Mouse (Mus musculus): ENCODE results near the gene Timp2.
"Not testable (repeated sequence)": the region's sequence is repeated elsewhere in the genome, so short reads cannot be mapped to it uniquely, and the experiment has no call there.

Gene Timp2

DNA sequence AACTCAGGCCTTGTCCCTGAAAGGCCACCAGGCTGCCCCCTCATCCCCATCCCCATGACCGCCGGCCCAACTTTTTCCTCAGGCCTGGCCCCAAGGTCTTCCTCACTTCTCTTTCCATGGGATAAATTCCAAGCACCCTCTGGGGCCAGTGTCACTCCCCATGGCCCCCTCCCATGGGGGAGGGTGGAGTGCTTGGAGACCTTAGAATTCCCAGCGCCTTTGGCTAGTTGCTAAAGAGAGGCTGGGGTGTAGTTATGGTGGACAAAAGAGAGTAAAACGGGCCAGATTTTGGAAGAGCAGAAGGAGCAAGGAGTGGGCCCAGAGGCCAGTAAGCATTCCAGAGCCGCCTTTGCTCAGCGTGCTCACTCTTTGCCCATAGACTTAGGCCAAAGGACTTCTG lies at the start of gene Timp2:
Gene Timp2 (minus strand): TSS at position 101 of the 400 bp plus-strand sequence.
- DNase-seq (ENCODE audit: low read depth): peak; percentile 44

DNA sequence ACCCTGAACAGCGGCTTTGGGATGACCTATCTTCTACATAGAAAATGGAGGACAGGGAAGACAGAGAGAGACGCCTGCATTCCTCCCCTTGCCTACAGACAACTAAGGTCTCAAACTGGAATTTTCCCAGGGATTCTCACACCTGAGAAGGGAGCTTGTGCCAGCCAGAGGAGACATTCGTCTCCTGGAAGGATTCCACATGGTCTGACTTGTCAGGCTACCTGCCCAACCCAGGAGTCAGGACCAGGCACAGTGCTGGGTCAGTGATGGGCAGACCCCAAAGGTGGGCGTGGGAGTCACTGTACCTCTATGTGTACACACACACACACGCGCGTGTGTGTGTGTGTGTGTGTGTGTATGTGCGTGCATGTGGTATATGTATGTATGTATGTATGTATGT lies 49.8 kb upstream of the Timp2 start:
- no peak for DNase-seq (ENCODE audit: low read depth)

DNA sequence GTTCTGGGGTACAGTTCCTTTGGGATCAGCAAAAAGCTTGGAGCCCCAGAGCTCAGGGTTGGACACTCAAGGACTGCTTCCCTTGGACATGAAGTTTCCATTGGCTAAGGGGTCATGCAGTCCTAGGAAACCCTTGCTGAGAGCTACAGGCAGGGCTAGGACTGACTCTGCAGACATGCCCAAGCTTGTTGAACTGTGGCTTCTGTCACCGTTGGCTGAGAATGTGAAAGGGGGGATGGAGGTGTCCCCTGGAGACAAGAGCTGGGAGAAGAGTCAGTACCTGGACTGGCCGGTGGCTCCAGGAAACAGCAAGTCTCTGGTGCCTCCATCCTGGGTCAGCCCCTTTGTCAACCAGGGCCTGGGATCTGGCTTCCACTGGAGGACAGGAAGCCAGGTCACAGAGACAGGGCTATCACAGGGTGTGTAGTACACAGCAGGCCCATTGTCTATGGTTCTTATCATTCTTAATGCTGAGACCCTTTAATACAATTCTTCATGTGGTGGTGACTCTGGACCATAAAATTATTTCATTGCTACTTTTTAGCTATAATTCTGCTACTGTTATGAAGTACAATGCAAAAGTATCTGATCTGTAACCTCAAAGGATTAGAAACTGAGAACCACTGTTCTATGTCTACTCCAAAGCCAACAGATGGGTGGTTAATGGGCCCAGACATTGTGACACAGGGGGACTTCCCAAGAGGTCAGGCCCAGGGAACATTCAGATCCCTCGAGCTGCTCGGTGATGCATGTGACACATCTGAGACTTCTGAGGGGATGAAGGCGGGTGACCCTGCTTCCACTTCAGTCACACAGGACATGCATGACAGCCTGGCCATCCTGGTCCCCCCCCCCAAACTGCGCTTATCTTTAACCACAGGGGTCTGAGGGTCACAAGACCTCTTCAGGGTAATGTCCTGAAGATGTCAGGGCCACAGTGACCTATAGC lies 48.7 kb upstream of the Timp2 start:
- no peak for DNase-seq (ENCODE audit: low read depth)

DNA sequence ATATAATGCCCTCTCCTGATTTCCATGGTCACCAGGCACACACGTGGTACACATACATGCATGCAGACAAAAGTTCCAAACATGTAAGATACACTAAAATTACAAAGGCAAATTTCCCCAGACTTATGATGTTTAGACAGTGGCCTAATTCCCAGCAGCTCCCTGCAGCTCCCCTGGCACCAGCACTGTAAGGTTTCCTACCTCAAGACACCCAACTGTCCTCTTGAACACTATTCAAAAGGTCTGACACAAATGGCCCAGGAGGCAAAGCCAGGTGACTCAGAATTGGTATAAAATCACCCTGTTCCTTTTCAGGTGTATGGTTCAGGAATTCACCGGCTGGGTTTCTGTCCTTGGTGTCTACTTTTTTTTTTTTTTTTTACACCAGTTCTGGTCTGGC lies 47.6 kb upstream of the Timp2 start:
- DNase-seq (ENCODE audit: low read depth): no peak

DNA sequence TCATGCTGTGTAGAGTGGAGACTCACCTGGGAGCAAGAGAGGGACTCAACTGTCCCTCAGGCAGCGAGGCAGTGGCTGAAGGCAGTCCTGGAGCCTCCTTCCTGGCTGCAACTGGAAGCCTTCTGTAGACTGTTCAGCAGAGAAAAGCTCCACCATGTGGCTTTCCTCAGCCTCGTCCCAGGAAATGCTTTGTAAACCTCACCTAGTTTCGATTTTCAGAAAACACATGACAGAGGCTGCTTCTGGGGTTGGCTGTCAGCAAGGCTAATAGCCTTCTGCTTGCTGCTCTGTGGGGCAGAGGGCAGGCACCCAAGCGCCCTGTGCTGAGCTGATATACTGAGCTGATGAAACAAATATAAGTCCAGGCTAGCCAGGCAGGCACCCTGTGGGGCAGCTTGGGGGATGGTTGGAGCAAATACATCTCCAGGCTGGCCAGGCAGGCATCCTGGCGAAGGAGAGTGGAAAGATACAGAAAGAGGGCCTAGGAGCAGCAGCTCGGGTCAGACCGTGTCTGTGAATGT lies 46.3 kb upstream of the Timp2 start, which contains the start of gene Lgals3bp:
Gene Lgals3bp (minus strand): TSS at position 333 of the 521 bp plus-strand sequence.
- DNase-seq (ENCODE audit: low read depth): peak; percentile 90

DNA sequence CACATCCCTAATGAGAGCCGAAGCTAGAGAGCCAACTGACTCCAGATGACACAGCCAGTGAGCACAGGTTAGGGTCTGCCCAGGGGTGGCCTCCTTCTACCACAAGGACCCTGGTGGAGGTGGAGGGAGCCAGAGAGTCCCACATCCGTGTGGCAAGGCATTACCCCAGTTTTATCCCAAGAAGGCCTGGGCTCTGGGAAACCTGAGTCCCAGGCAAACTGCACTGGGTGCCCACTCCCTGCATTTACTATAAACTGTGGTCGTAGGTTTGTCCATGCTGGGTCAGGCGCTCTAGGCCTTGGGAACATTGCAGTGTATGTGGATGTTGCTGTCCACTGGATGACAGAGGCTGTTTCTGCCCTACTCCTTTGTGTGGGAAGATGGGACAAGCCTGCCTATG lies 45.7 kb upstream of the Timp2 start:
- DNase-seq (ENCODE audit: low read depth): no peak

DNA sequence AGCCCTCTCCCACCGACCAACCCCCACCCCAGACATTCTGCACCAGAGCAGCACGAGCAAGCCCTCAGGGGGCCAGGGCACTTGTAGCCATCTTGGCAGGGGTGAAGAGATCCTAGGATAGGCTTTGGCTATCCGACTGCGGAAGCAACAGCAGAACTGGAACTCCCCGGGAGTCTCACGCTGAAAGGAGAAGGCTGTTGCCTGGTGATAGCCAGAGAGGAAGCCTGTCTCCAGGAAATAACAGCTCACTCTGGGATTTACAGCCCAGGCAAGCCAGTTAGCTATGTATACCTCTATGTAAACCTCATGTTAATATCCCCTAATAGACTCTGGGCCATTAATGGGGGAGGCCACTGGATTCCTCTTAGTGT lies 45.0 kb upstream of the Timp2 start:
- no peak for DNase-seq (ENCODE audit: low read depth)

DNA sequence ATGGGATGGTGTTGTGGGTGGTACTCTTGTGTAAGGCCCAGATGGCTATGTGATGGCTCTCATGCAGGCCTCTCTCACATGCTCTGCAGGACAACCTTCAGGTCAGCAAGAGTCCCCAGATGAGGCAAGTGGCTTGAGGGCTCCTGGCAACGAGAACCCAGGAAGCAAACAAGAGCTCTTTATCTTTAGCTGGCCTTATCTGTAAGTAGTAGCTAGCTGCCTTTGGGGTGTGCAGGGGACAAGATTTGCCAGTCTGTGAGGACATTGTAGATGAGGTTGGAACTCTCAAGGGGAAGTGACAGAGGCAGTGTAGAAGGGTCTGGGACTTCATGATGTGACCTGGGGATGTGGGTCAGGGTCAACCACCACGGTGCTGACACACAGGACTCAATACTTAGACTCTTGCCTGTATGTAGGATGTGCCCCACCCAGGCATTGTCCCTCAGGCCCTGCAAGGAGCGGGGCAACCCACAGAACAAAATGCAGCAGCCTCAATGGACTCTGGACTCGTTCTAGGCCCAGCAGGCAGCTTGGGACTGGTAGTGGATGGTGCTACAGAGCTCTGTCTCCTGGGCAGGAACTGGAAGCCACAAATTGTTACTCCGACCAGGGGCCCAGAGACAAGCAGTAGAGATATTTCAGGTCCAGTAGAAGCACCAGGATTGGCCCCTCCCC lies 44.5 kb upstream of the Timp2 start:
- no peak for DNase-seq (ENCODE audit: low read depth)

DNA sequence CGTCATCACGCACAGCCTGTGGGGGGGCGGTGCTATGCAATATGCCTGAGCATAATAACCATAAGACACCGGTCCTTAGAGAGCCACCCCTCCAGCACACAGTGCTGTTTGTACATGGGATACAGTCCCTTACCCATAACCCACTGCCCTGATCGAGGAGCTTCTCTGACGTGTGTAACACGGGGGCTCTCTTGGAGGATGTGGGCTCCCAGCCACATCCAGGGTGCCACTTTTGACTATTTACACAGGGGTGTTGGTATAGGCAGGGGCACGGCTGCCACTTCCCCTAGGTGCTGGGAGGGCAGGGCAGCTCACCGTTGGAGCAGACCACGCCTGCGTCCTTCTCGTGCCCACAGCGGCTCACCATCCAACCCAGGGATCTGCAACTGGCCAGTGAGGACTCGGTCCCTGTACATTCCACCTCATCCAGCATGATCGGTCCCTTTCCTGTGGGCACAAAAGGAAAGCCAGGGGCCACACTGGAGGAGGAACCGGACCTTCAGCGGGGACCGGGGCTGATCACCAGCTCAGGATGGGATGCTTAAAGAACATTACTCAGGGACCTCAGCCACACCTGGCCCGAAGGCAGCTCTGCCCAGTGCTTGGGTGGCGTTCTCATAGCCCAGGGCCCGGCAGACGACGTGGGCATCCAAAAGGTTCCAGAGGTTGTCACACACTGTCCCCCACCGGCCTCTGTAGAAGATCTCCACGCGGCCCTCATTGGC lies 42.4 kb upstream of the Timp2 start:
- DNase-seq (ENCODE audit: low read depth): no peak

DNA sequence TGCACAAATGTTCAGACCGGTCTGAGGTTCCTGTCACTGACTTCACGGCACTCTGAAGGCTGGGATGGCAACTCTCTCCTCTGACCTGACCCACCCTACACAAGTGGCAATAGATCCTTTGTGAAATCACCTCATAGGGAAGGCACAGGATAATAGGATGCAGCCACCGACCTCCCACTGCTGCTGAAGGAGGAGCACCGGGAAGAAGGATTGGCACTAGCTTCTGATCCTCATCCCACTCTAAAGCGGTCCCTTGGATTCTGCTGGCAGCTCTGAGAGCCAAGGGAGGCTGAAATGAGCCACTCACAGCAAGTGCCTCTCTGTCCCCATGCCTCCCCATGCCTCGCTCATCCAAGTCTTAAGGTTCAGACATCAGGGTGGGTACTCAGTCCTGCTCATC lies 39.0 kb upstream of the Timp2 start:
- DNase-seq (ENCODE audit: low read depth): no peak

DNA sequence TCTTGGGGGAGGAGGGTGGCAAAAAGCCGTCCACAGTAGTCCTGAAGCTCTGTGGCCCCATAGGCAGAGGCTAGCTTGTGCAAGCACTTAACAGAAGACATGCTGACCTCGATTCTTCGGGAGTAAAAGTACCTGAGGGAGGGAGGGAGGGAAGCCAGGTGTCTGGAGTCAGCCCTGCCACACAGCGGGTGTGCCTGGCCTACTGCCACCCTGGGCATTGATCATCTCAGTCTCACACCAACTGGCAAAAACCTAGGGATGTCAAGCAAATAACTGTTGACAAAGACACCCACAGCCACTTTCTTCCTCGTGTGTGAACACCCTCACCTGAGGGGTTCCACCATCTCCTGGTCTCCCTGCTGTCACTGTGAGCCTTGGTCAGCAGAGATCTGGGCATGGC lies 38.5 kb upstream of the Timp2 start:
- DNase-seq (ENCODE audit: low read depth): no peak

DNA sequence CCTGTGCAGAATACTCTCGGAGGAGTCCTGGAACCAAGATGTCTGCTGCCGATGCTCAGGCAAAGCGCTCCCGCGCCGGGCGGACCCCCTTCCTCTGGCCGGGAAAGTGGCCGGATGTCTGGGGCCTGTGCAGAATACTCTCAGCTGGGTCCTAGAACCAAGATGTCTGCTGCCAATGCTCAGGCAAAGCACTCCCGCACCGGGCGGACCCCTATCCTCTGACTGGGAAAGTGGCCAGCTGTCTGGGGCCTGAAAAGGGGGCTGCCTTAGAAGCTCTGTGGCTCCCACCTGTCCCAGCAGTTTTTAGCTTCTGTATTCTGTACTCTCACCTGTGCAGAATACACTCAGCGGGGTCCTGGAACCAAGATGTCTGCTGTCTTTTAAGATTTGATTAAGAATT lies 32.3 kb upstream of the Timp2 start:
- not testable (repeated sequence) for DNase-seq (ENCODE audit: low read depth)

DNA sequence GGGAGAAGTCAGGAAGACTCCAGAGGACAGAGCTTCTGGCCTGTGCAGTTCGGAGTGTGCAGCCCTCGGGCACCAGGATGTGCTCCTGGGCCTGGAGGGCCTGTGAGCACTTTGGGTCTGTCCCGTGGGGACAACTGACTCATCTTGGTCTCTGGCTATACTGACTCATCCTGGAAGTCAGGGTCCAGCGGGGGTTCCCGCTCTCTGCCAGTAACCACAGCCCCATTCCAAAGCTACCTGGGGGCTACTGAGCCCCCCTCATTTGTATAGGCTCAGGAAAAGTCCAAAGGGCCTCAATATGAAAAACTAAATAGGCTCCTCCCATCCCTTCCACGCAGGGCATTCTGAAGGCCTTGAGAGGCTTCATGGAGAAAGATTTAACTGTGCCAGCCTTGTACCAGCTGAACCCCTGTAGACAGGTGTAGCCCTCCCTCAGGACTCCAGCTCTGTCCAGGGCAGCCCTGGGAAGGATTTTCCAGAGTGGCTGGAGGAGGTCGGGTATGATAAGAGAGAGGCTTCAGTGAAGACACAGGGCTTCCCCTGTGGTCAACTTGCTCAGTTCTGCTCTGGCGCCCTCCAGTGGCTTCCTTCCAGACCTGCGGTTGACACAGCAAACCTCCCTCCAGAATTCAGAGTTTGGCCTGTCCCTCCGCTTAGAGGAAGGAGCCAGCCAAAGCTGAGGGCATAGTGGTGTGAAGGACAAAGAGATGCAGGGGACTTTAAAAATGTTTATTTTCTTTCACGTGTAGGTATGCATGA lies 23.9 kb upstream of the Timp2 start:
- peak; percentile 96 for DNase-seq (ENCODE audit: low read depth)

DNA sequence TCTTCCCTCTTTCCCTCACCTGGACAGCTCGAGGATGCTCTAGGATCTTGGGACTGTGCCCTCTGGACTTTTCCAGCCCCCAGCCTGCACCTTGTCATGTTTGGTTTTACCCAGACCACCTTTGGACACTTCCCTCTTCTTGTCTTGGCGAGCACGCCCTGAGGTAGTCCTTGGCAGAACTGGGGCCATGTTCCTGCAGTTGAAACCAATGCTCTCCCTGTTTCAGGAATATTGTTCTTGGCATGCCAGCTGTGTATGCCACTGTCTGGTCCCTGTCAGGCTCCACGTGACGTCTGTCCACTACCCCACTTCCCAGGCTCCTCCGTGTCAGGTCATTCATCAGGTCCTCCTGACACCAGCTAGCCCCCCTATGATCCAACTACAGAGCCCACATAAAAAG lies 23.1 kb upstream of the Timp2 start:
- no peak for DNase-seq (ENCODE audit: low read depth)

DNA sequence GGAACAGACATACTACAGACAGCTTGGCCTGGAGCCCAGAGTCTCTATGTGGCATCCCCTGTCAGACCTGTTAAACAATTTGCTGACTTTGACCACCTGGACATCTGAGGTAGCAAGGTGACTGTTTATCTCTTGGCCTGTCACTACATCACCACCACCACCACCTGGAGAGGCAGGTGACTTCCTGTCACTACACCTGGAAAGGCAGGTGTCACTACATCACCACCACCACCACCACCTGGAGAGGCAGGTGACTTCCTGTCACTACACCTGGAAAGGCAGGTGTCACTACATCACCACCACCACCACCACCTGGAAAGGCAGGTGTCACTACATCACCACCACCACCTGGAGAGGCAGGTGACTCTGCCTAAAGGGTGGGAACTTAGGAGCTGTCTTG lies 20.8 kb upstream of the Timp2 start:
- DNase-seq (ENCODE audit: low read depth): not testable (repeated sequence)

DNA sequence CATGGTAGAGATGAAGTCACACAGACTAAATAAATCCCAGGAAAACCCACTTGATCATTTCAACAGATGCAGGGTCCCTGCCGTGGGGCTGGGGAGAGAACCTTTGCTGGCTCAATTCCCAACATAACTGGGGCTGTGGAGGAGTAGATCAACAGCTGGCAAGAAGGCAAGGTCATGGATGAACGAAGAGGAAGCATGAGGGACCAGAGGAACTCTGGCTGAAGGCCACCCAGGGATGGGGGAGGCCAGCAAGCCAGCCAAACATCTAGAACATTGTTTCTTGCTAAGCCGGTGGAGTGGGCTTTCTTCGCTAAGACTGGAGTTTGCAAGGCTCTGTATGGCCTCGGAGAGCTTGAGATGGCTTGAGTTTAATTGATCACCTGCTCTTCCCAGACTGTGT lies 20.3 kb upstream of the Timp2 start:
- peak; percentile 37 for DNase-seq (ENCODE audit: low read depth)

DNA sequence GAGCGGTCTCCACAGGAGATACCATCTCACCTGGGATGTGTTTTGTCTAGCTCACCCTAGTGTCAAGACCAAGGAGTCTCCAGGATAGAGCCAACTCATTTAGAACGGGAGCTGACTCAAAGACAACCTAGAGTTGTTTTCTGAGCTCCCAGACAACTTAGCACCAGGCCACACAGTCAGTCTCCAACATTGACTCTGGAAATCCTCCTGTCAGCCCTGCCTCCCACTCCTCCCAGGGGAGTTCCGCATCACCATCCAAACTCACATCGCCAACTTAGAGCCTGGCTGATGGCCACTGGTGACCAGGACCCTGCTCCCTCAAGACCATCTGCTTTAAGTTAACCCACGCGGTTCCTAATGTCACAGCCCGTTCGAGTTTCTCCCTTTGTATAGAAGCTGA lies 19.9 kb upstream of the Timp2 start:
- DNase-seq (ENCODE audit: low read depth): no peak

DNA sequence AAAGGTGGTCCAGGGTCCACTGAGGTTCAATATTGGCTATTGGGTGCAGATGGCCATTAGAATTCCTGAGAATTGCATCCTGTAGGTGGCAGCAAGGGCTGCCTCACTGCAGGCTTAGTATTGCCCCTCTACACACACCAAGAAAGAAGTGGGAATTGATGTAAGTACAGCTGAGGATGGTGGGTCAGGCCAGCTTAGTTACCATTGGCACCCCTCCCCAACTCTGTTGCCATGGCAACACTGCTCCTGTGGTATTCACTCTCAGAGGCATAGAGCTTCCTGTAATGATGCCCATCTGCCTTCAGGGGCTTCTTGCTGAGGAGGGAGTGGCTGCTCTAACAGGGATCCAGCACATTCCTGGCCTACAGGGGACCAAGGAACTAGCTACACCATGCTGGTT lies 19.5 kb upstream of the Timp2 start:
- DNase-seq (ENCODE audit: low read depth): no peak

DNA sequence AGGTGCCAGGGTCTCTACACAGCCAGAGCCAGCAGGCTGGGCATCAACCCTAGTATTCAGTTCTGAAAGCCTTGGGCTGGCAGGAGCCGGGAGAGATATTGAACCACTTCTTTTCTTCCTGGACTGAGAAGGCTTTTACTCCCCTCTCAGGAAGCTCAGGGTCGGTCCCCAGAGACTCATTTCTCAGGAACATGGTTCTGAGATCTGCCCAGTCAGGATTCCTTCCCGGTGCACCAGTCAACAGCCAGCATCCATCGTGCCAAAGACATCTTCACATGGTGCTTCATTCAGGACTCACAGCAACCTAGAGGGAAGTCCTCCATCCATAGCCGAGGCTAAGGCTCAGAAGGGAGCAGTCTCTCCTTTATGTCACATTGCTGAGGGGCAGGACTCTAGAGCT lies 19.0 kb upstream of the Timp2 start:
- DNase-seq (ENCODE audit: low read depth): no peak

DNA sequence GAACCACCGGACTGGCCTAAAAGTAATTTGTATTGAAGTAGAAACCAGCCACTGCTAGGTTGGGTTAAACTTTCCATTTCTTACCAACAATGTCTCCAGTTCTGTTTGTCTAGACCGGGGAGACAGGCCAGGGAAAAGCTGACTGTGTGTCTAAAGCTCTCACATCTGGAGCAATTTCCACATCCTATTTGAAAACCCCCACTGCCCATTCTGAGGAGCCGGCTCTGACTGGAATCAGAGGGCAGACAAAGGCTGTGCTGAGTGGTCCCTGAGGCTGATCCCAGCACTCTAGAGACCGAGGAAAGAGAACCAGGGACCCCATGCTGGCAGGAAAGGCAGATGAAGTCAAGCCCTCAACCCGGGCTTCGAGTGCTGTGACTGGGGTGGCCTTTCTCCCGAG lies 17.1 kb upstream of the Timp2 start:
- DNase-seq (ENCODE audit: low read depth): peak; percentile 79

DNA sequence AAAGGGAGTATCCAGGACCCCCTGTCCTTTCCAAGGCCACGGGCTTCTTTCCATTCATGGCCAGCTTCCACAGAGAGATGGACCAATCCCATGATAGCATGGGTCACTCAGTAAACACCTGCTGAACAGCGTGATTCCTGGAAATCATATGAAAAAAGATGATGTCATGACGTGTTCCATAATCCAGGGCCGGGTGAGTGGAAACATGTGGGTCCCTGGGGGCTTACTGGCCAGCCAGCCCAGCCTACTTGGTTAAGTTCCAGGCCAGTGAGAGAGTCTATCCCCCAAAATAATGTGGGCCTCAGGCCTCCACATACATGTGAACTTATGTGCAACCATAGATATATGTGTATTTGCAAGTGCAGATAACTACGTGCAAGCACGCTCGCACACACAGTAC lies 16.3 kb upstream of the Timp2 start:
- DNase-seq (ENCODE audit: low read depth): peak; percentile 59

DNA sequence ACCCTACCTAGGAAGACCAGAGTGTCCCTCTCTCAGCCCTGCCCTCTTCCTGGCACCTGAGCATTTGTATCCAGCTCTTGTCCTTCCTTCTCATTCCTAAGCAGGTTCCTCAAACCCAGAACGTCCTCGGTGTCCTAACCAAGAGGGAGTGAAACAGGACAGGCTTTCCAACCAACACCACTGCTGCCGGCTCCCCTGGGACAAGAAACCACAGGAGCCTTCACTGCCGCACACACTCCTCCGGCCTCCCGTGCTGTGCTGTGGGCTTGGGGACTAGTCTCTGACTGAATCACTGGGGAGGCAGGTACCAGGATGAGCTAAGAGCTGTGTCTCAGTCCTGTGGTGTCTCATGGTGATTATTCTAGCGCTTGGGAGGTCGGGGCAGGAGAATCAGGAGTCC lies 14.1 kb upstream of the Timp2 start:
- DNase-seq (ENCODE audit: low read depth): no peak
